ENCODE assay signal across 20 mouse cellular contexts in genomic region chr4:152145473-152145872, GRCm38 (mm10). TPM values are rescaled to one million over a fixed set of nuclear protein-coding genes. Genes with fewer than 3 reads are reported as not detected.
"Had no signal": no experiment of that assay in that cellular context is flagged by ENCODE, and none has a peak within 500 bp of the region (broad histone marks: within the 10 kb centered on the region; RNA-seq: fewer than 3 reads in every experiment).

No protein-coding gene starts in this region.

- H3K4me2 ChIP-seq: lung, embryonic 14.5 days; midbrain, embryonic 12.5 days; neural tube, embryonic 13.5 days; neural tube, embryonic 15.5 days had no signal

- DNase-seq: lung, adult 18-20 months; lung, embryonic 14.5 days; lung, postnatal 10 days; lung, postnatal 4 days; midbrain, embryonic 14.5 days; retina, postnatal 1 day; right cerebral cortex, adult 18-20 months; right cerebral cortex, postnatal 25 days; right cerebral cortex, postnatal 4 days; spleen, adult 18-20 months; thymus, adult 2 months; thymus, postnatal 25 days had no signal

- H3K4me3 ChIP-seq: midbrain, embryonic 10.5 days; midbrain, embryonic 12.5 days; myocyte; neural tube, embryonic 13.5 days; neural tube, embryonic 15.5 days had no signal

- ATAC-seq: midbrain, embryonic 16.5 days had no signal

- H3K27ac ChIP-seq: midbrain, embryonic 10.5 days; midbrain, embryonic 12.5 days; neural tube, embryonic 13.5 days; neural tube, embryonic 15.5 days had no signal

- H3K36me3 ChIP-seq: midbrain, embryonic 10.5 days; midbrain, embryonic 12.5 days; neural tube, embryonic 13.5 days; neural tube, embryonic 15.5 days had no signal

- H3K4me1 ChIP-seq: midbrain, embryonic 10.5 days; midbrain, embryonic 12.5 days; neural tube, embryonic 13.5 days; neural tube, embryonic 15.5 days had no signal

- H3K9ac ChIP-seq: lung, embryonic 14.5 days; midbrain, embryonic 12.5 days; neural tube, embryonic 13.5 days; neural tube, embryonic 15.5 days had no signal

- H3K9me3 ChIP-seq: midbrain, embryonic 10.5 days; midbrain, embryonic 12.5 days; neural tube, embryonic 13.5 days; neural tube, embryonic 15.5 days had no signal

RNA-seq across cellular contexts. Expression of gene Espn, which starts 6.7 kb away (rescaled TPM):
- polyA plus RNA-seq: midbrain, embryonic 14.5 days had no signal

RNA-seq across cellular contexts. Expression of gene Hes2, which starts 13.2 kb away (rescaled TPM):
- total RNA-seq: megakaryocyte, adult 5-6 weeks had no signal
- polyA plus RNA-seq: lung, embryonic 14.5 days; midbrain, embryonic 14.5 days; midbrain, embryonic 16.5 days; myocyte; neural tube, embryonic 15.5 days had no signal

RNA-seq across cellular contexts. Expression of gene Tnfrsf25, which starts 29.7 kb away (rescaled TPM):
- total RNA-seq: megakaryocyte-erythroid progenitor cell, adult 5-6 weeks had no signal
